Mouse (Mus musculus) kidney, embryonic 14.5 days (tissue): ENCODE measurements around the gene Igsf21. TPM values are rescaled to one million over a fixed set of nuclear protein-coding genes. Genes with fewer than 3 reads are reported as not detected.

Experiments
- ATAC-seq: fragments of 200-750 bp; cut with Nextera tagmentation; 2 replicates; pipeline ENCODE4 v1.8.0; 2017; ENCODE audit warnings: moderate number of reproducible peaks, mild to moderate bottlenecking, moderate TSS enrichment, moderate library complexity; ENCODE audit not compliant: low FRiP score, low TSS enrichment
- H3K27ac ChIP-seq: fragments of 300-500 bp; sonication (generic); 2 replicates; pipeline ENCODE4 v1.5.1; 2014; ENCODE audit warnings: low read depth, mild to moderate bottlenecking, low read length, moderate library complexity, mixed read lengths
- H3K27me3 ChIP-seq: fragments of 300-500 bp; sonication (generic); 2 replicates; pipeline ENCODE4 v1.6.1; 2014; ENCODE audit warnings: mild to moderate bottlenecking, low read length; ENCODE audit not compliant: control insufficient read depth, insufficient read depth
- H3K36me3 ChIP-seq: fragments of 300-500 bp; sonication (generic); 2 replicates; pipeline ENCODE4 v1.6.1; 2014; ENCODE audit warnings: low read length, mixed read lengths; ENCODE audit not compliant: control insufficient read depth, insufficient read depth
- H3K4me1 ChIP-seq: fragments of 300-500 bp; sonication (generic); 2 replicates; pipeline ENCODE4 v1.6.1; 2014; ENCODE audit warnings: low read length, mixed read lengths; ENCODE audit not compliant: control insufficient read depth, insufficient read depth
- H3K4me2 ChIP-seq: fragments of 300-500 bp; sonication (generic); replicated peaks from 2 replicates; pipeline ENCODE4 v1.6.1; 2014; ENCODE audit warnings: low read depth, mild to moderate bottlenecking, low read length
- H3K4me3 ChIP-seq: fragments of 300-500 bp; sonication (generic); 2 replicates; pipeline ENCODE4 v1.5.1; 2014; ENCODE audit warnings: mild to moderate bottlenecking, low read length
- H3K9ac ChIP-seq: fragments of 300-500 bp; sonication (generic); 2 replicates; pipeline ENCODE4 v1.6.1; 2014; ENCODE audit warnings: low read depth, mild to moderate bottlenecking, low read length, moderate library complexity
- H3K9me3 ChIP-seq: fragments of 300-500 bp; sonication (generic); 2 replicates; pipeline ENCODE4 v1.6.1; 2016; ENCODE audit warnings: low read length; ENCODE audit not compliant: control insufficient read depth
- WGBS: fragments of 180-500 bp; shearing (Covaris S2); extraction: QIAGEN DNeasy Blood & Tissue Kit; methylation state at CpG from one replicate; pipeline ENCODE4 v1.1.7; 2014; 5-methylcytosine and 5-hydroxymethylcytosine counted together
- polyA plus RNA-seq: library from polyadenylated mRNA; unstranded; fragments of >200 nt; fragmentation: Nextera tagmentation; extraction: Ambion mirVana; gene quantifications from 2 replicates; pipeline ENCODE4 v1.2.1, GENCODE M21; 2014

Gene Igsf21
- polyA plus RNA-seq, 1 experiment from 2014 or later: 0.91 TPM

DNA sequence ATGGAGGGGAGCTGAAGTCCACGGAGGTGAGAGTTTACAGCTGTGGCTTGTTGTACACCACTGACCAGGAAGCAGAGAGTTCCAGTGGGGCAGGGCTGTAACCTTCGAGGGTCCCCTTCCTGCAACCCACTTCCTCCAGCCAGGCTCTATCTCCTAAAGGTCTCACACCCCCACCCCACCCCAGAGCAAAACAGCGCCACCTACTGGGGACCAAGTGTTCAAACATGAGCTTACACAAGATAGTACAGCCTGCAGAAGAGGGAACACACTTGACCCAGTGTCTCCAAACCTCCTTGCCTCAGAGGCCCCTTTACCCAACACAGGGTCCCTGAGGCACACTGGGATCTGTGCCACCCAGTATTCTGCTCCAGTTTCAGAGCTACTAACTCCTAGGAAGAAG is 87.0 kb downstream of the Igsf21 start:
- H3K9me3 ChIP-seq: no peaks in the 10 kb centered on the region
- H3K36me3 ChIP-seq: no peaks in the 10 kb centered on the region
- 21% methylated on average over 3 of the region's 3 CpGs for WGBS
- no peak overlapping the region for H3K27ac ChIP-seq
- H3K4me1 ChIP-seq: no peaks in the 10 kb centered on the region
- H3K4me2 ChIP-seq: no peak overlapping the region
- no peaks in the 10 kb centered on the region for H3K27me3 ChIP-seq
- no peak for ATAC-seq
- no peak overlapping the region for H3K9ac ChIP-seq
- no peak overlapping the region for H3K4me3 ChIP-seq

- Histone ChIP-seq H3K4me2 (no peak overlapping the region), H3K27me3 (no peaks in the 10 kb centered on the region), H3K27ac (no peak overlapping the region), H3K9ac (no peak overlapping the region), H3K4me3 (no peak overlapping the region), H3K4me1 (no peaks in the 10 kb centered on the region), H3K9me3 (no peaks in the 10 kb centered on the region), H3K36me3 (no peaks in the 10 kb centered on the region)
- 59% methylated on average over 5 of the region's 5 CpGs for WGBS
- ATAC-seq: no peak
Observed at GRCm38 (mm10) chr4:140154899-140155463, 91.6 kb downstream of the Igsf21 start.

- no peaks in the 10 kb centered on the region for H3K9me3 ChIP-seq
- H3K4me2 ChIP-seq: no peak overlapping the region
- H3K36me3 ChIP-seq: no peaks in the 10 kb centered on the region
- ATAC-seq: no peak
- 63% methylated on average over 5 of the region's 5 CpGs for WGBS
- H3K4me1 ChIP-seq: no peaks in the 10 kb centered on the region
- no peak overlapping the region for H3K9ac ChIP-seq
- no peak overlapping the region for H3K27ac ChIP-seq
- H3K27me3 ChIP-seq: no peaks in the 10 kb centered on the region
- no peak overlapping the region for H3K4me3 ChIP-seq
Observed at GRCm38 (mm10) chr4:140154484-140154883, 92.1 kb downstream of the Igsf21 start.

DNA sequence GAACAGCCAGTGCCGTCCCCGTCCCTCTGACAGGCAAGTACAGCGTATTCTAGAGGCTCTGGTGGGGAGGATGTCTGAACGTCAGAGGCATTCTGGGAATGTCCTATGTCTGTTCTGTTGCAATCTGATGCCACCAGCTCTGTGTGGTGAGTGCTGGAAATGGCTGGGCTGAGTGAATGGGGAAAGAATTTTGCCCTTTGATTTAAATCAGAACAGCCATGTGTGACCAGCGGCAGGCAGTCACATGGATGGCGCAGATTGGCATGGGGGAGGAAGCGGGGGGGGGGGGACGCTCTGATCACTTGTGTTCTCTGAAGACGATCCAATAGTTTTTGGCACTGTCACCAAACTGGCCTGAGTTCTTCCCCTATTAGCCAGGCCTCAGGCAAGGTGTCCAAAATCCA is 92.9 kb downstream of the Igsf21 start:
- WGBS: 68% methylated on average over 9 of the region's 9 CpGs
- Histone ChIP-seq H3K27me3 (no peaks in the 10 kb centered on the region), H3K4me3 (no peak overlapping the region), H3K36me3 (no peaks in the 10 kb centered on the region), H3K4me1 (no peaks in the 10 kb centered on the region), H3K9me3 (no peaks in the 10 kb centered on the region), H3K9ac (no peak overlapping the region), H3K27ac (no peak overlapping the region), H3K4me2 (no peak overlapping the region)
- ATAC-seq: no peak

- Histone ChIP-seq H3K9ac (no peak overlapping the region), H3K4me2 (no peak overlapping the region), H3K36me3 (no peaks in the 10 kb centered on the region), H3K27me3 (no peaks in the 10 kb centered on the region), H3K9me3 (no peaks in the 10 kb centered on the region), H3K4me1 (no peaks in the 10 kb centered on the region), H3K27ac (no peak overlapping the region), H3K4me3 (no peak overlapping the region)
- ATAC-seq: no peak
- 35% methylated on average over 7 of the region's 7 CpGs for WGBS
Observed at GRCm38 (mm10) chr4:140153101-140153500, 93.5 kb downstream of the Igsf21 start.

DNA sequence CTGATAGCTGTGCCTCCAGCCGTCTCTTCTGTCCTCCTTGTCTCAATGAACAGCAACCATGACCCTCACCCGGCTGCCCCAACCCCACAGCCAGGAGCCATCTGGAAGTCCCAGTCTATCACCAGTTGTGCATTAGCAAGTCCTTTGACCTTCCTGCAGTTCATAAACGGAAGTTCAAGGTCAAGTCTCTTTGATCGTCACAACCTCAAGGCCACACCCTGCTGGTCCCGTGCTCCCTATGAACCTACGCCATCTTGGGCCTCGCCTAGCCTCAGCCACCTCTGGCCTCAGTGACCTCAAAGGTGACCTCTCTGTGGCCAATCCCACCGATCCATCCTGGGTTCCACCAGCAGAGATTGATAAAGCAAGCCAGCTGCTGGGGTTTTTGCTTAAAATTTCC is 96.9 kb downstream of the Igsf21 start:
- H3K36me3 ChIP-seq: no peaks in the 10 kb centered on the region
- H3K4me2 ChIP-seq: no peak overlapping the region
- no peaks in the 10 kb centered on the region for H3K4me1 ChIP-seq
- H3K27ac ChIP-seq: no peak overlapping the region
- ATAC-seq: no peak
- 81% methylated on average over 8 of the region's 8 CpGs for WGBS
- H3K4me3 ChIP-seq: no peak overlapping the region
- H3K27me3 ChIP-seq: no peaks in the 10 kb centered on the region
- no peak overlapping the region for H3K9ac ChIP-seq
- H3K9me3 ChIP-seq: no peaks in the 10 kb centered on the region

DNA sequence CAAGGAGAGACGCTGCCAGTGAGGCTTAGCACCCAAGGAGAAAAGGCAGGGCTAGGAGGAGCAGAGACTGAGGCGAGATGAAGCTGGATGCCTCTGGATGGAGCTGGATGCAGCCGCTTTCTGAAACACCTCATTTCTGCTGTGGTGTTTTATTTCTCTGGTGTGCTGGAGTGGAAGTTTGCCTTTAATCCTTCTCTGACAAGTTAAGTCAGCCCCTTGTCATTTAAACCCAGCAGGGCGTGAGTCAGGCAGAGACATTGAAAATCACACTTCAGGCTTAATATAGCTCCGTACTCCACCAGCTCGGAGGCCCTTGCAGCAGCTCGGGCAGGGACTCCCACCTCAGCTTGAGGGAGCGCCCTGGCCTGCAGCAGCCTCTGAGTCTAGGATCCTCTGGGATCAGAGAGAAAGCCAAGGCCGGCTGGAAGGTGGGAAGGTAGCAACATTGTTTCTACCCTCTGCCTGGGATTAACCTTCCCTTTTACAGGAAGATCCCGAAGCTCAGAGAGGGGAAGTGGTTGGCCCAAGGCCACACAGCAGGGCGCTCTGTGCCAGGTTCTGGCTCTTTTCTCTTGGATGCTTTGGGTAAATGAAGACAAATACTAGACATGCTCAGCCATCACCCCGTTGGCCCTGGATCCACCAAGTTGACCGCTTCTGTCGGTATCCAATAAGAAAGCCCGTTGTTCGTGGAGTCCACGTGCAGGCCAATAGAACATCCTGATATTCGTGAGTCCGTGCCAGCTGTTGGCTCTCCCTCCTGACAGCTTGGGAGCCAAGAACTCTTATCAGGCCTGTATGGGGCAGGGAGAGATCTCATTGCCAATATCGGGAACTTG is 98.5 kb downstream of the Igsf21 start:
- ATAC-seq: no peak
- 69% methylated on average over 20 of the region's 20 CpGs for WGBS
- Histone ChIP-seq H3K27me3 (no peaks in the 10 kb centered on the region), H3K4me1 (no peaks in the 10 kb centered on the region), H3K36me3 (no peaks in the 10 kb centered on the region), H3K9ac (no peak overlapping the region), H3K9me3 (no peaks in the 10 kb centered on the region), H3K4me3 (no peak overlapping the region), H3K27ac (no peak overlapping the region), H3K4me2 (no peak overlapping the region)

DNA sequence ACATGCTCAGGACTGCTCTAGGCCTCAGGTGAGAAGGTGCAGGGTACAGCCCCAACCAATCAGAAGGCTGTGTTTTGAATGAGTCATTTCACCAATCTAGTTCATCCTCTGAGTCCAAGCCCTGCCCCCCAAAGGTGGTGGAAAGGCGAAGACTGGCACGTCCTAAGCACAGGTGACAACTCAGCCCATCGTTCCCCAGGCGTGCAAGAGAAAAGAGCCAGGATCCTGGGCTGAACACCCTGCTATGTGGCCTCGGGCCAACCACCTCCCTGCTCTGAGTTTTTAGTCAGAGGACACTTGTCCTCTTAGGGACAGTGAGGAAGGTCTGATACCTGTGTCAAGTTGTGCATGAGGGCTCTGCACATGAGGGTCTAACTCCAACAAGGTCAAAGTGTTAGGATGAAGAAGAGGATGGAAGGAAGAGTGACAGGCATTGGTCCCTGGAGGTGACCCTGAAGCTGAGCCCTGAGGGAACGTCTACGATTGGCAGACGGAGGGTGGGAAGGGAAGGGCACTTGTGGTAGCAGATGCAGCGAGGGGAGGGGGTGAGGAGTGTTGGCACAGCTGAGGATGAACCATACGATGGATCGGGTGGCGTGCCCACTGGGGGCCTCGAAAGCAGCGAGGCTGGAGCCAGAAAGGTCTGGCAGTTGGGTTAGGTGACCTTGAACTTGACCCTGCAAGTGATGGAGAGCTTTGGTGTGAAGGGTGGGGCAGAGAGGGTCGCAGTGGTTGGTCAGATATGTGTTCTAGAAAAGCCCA is 99.3 kb downstream of the Igsf21 start:
- Histone ChIP-seq H3K4me2 (no peak overlapping the region), H3K9ac (no peak overlapping the region), H3K36me3 (no peaks in the 10 kb centered on the region), H3K4me3 (no peak overlapping the region), H3K9me3 (no peaks in the 10 kb centered on the region), H3K4me1 (no peaks in the 10 kb centered on the region), H3K27ac (no peak overlapping the region), H3K27me3 (no peaks in the 10 kb centered on the region)
- 74% methylated on average over 15 of the region's 15 CpGs for WGBS
- ATAC-seq: no peak
